Mouse (Mus musculus): ENCODE measurements at regions not wholly inside any gene's neighbourhood (a gene's known extent, or its start where the extent isn't known, plus 50 kb on each side); places are given as distances from the start of the nearest gene placed in this dataset.

GRCm38 (mm10) chr16:9404736-9405135, 574.8 kb downstream of the 1810013L24Rik start:
- Histone ChIP-seq H3K27ac (no peak overlapping the region), H3K4me2 (replicated peaks) (no peak overlapping the region), H3K9me3 (no peaks in the 10 kb centered on the region), H3K9ac (replicated peaks) (no peak overlapping the region), H3K4me1 (replicated peaks) (no peaks in the 10 kb centered on the region), H3K27me3 (no peaks in the 10 kb centered on the region), H3K4me3 (replicated peaks) (no peak overlapping the region), H3K36me3 (no peaks in the 10 kb centered on the region)
- WGBS, result 88% methylated on average over 5 of the region's 5 CpGs
- no peak for ATAC-seq

- H3K27me3 ChIP-seq, result no peaks in the 10 kb centered on the region
- ATAC-seq, result no peak
- H3K27ac ChIP-seq, result no peak overlapping the region
- no peak overlapping the region for H3K9ac ChIP-seq (replicated peaks)
- 76% methylated on average over 1 of the region's 1 CpGs for WGBS
- no peaks in the 10 kb centered on the region for H3K9me3 ChIP-seq
- no peaks in the 10 kb centered on the region for H3K4me1 ChIP-seq (replicated peaks)
- no peak overlapping the region for H3K4me3 ChIP-seq (replicated peaks)
- no peak overlapping the region for H3K4me2 ChIP-seq (replicated peaks)
- no peaks in the 10 kb centered on the region for H3K36me3 ChIP-seq
Observed at GRCm38 (mm10) chr16:9408196-9408595, 578.3 kb downstream of the 1810013L24Rik start.

GRCm38 (mm10) chr16:9430509-9430908, 564.9 kb downstream of the Grin2a start:
- Histone ChIP-seq H3K27me3 (peaks cover 13% of the 10 kb centered on the region), H3K9ac (replicated peaks) (no peak overlapping the region), H3K4me1 (replicated peaks) (no peaks in the 10 kb centered on the region), H3K4me3 (replicated peaks) (no peak overlapping the region), H3K27ac (no peak overlapping the region), H3K4me2 (replicated peaks) (no peak overlapping the region), H3K9me3 (no peaks in the 10 kb centered on the region), H3K36me3 (no peaks in the 10 kb centered on the region)
- no peak for ATAC-seq

GRCm38 (mm10) chr16:9439300-9439856, 556.0 kb downstream of the Grin2a start:
- Histone ChIP-seq H3K9ac (replicated peaks) (no peak overlapping the region), H3K27me3 (peaks cover 45% of the 10 kb centered on the region), H3K4me3 (replicated peaks) (no peak overlapping the region), H3K9me3 (no peaks in the 10 kb centered on the region), H3K4me1 (replicated peaks) (no peaks in the 10 kb centered on the region), H3K4me2 (replicated peaks) (no peak overlapping the region), H3K27ac (no peak overlapping the region), H3K36me3 (no peaks in the 10 kb centered on the region)
- WGBS, result 20% methylated on average over 2 of the region's 2 CpGs
- ATAC-seq, result 0 out of 2 replicates have a peak, but pooled peaks have one; percentile 20

- no peaks in the 10 kb centered on the region for H3K4me1 ChIP-seq (replicated peaks)
- no peak overlapping the region for H3K9ac ChIP-seq (replicated peaks)
- no peak for ATAC-seq
- H3K27me3 ChIP-seq, result peaks cover 43% of the 10 kb centered on the region
- H3K9me3 ChIP-seq, result no peaks in the 10 kb centered on the region
- H3K4me2 ChIP-seq (replicated peaks), result no peak overlapping the region
- 58% methylated on average over 1 of the region's 1 CpGs for WGBS
- no peaks in the 10 kb centered on the region for H3K36me3 ChIP-seq
- no peak overlapping the region for H3K27ac ChIP-seq
- no peak overlapping the region for H3K4me3 ChIP-seq (replicated peaks)
Observed at GRCm38 (mm10) chr16:9439891-9440290, 555.5 kb downstream of the Grin2a start.

- Histone ChIP-seq H3K4me1 (replicated peaks) (no peaks in the 10 kb centered on the region), H3K36me3 (no peaks in the 10 kb centered on the region), H3K9ac (replicated peaks) (no peak overlapping the region), H3K9me3 (no peaks in the 10 kb centered on the region), H3K27ac (no peak overlapping the region), H3K27me3 (no peaks in the 10 kb centered on the region), H3K4me2 (replicated peaks) (no peak overlapping the region), H3K4me3 (replicated peaks) (no peak overlapping the region)
- WGBS, result 73% methylated on average over 4 of the region's 4 CpGs
- no peak for ATAC-seq
Observed at GRCm38 (mm10) chr16:9452058-9452457, 543.3 kb downstream of the Grin2a start.

GRCm38 (mm10) chr16:9457574-9457973, 537.8 kb downstream of the Grin2a start:
- Histone ChIP-seq H3K4me2 (replicated peaks) (no peak overlapping the region), H3K36me3 (no peaks in the 10 kb centered on the region), H3K9me3 (no peaks in the 10 kb centered on the region), H3K27me3 (no peaks in the 10 kb centered on the region), H3K9ac (replicated peaks) (no peak overlapping the region), H3K4me1 (replicated peaks) (no peaks in the 10 kb centered on the region), H3K4me3 (replicated peaks) (no peak overlapping the region), H3K27ac (no peak overlapping the region)
- WGBS, result 77% methylated on average over 6 of the region's 6 CpGs
- no peak for ATAC-seq

GRCm38 (mm10) chr16:9462497-9462896, 532.9 kb downstream of the Grin2a start:
- Histone ChIP-seq H3K36me3 (no peaks in the 10 kb centered on the region), H3K27ac (no peak overlapping the region), H3K27me3 (no peaks in the 10 kb centered on the region), H3K9me3 (no peaks in the 10 kb centered on the region), H3K9ac (replicated peaks) (no peak overlapping the region), H3K4me2 (replicated peaks) (no peak overlapping the region), H3K4me3 (replicated peaks) (no peak overlapping the region), H3K4me1 (replicated peaks) (0 out of 2 replicates have a peak, but pooled peaks cover 3% of the 10 kb centered on the region)
- WGBS, result 91% methylated on average over 3 of the region's 3 CpGs
- ATAC-seq, result no peak

- no peak overlapping the region for H3K27ac ChIP-seq
- 67% methylated on average over 4 of the region's 4 CpGs for WGBS
Observed at GRCm38 (mm10) chr16:9469394-9469793, 526.0 kb downstream of the Grin2a start.

GRCm38 (mm10) chr16:9485291-9485690, 510.1 kb downstream of the Grin2a start:
- H3K4me2 ChIP-seq (replicated peaks), result no peak overlapping the region
- 83% methylated on average over 1 of the region's 1 CpGs for WGBS

More at GRCm38 (mm10) chr16:9469394-9469793, 526.0 kb downstream of the Grin2a start:
- H3K27me3 ChIP-seq, result no peaks in the 10 kb centered on the region
- no peak for ATAC-seq
- no peak overlapping the region for H3K4me2 ChIP-seq (replicated peaks)
- H3K9ac ChIP-seq (replicated peaks), result no peak overlapping the region
- H3K4me3 ChIP-seq (replicated peaks), result no peak overlapping the region
- no peaks in the 10 kb centered on the region for H3K9me3 ChIP-seq
- no peaks in the 10 kb centered on the region for H3K36me3 ChIP-seq
- no peaks in the 10 kb centered on the region for H3K4me1 ChIP-seq (replicated peaks)

GRCm38 (mm10) chr16:9498301-9498700, 497.1 kb downstream of the Grin2a start:
- no peak overlapping the region for H3K4me2 ChIP-seq (replicated peaks)
- ATAC-seq, result no peak
- WGBS, result 89% methylated on average over 2 of the region's 2 CpGs
- H3K4me1 ChIP-seq (replicated peaks), result peaks cover 7% of the 10 kb centered on the region
- H3K9me3 ChIP-seq, result no peaks in the 10 kb centered on the region
- no peaks in the 10 kb centered on the region for H3K36me3 ChIP-seq
- H3K27ac ChIP-seq, result no peak overlapping the region
- no peak overlapping the region for H3K4me3 ChIP-seq (replicated peaks)
- no peak overlapping the region for H3K9ac ChIP-seq (replicated peaks)
- 0 out of 2 replicates have a peak, but pooled peaks cover 2% of the 10 kb centered on the region for H3K27me3 ChIP-seq

More at GRCm38 (mm10) chr16:9485291-9485690, 510.1 kb downstream of the Grin2a start:
- no peak for ATAC-seq
- H3K9me3 ChIP-seq, result no peaks in the 10 kb centered on the region
- H3K4me1 ChIP-seq (replicated peaks), result no peaks in the 10 kb centered on the region
- no peak overlapping the region for H3K27ac ChIP-seq
- no peak overlapping the region for H3K9ac ChIP-seq (replicated peaks)
- no peaks in the 10 kb centered on the region for H3K27me3 ChIP-seq
- no peak overlapping the region for H3K4me3 ChIP-seq (replicated peaks)
- no peaks in the 10 kb centered on the region for H3K36me3 ChIP-seq

GRCm38 (mm10) chr16:9501713-9502112, 493.6 kb downstream of the Grin2a start:
- peak; percentile 27; the same call in 1 of the 2 replicates for ATAC-seq
- Histone ChIP-seq H3K27ac (no peak overlapping the region), H3K4me3 (replicated peaks) (no peak overlapping the region), H3K9ac (replicated peaks) (no peak overlapping the region), H3K4me2 (replicated peaks) (no peak overlapping the region), H3K36me3 (no peaks in the 10 kb centered on the region), H3K27me3 (0 out of 2 replicates have a peak, but pooled peaks cover 2% of the 10 kb centered on the region), H3K9me3 (no peaks in the 10 kb centered on the region), H3K4me1 (replicated peaks) (peaks cover 7% of the 10 kb centered on the region)
- WGBS, result 50% methylated on average over 4 of the region's 4 CpGs

GRCm38 (mm10) chr16:9509666-9510065, 485.7 kb downstream of the Grin2a start:
- Histone ChIP-seq H3K4me3 (replicated peaks) (no peak overlapping the region), H3K9ac (replicated peaks) (no peak overlapping the region), H3K27ac (no peak overlapping the region), H3K27me3 (no peaks in the 10 kb centered on the region), H3K4me1 (replicated peaks) (no peaks in the 10 kb centered on the region), H3K36me3 (no peaks in the 10 kb centered on the region), H3K9me3 (no peaks in the 10 kb centered on the region), H3K4me2 (replicated peaks) (no peak overlapping the region)
- no peak for ATAC-seq
- WGBS, result 87% methylated on average over 1 of the region's 1 CpGs
